10 mouse cellular contexts compared by ENCODE assay signal in genomic region chr8:126838228-126838627, GRCm38 (mm10).
A peak's percentile ranks its signal among the peaks of the same experiment; 100 is the strongest.
DNase-seq lines count a peak whose midpoint lies in the region; ATAC-seq lines count a peak whose summit lies in the region.
"Had no signal": no experiment of that assay in that cellular context is flagged by ENCODE, and none has a peak within 500 bp of the region (broad histone marks: within the 10 kb centered on the region; RNA-seq: fewer than 3 reads in every experiment).

No protein-coding gene starts in this region.

- ATAC-seq in midbrain, embryonic 11.5 days (ENCODE audit: low FRiP score): no peak

- H3K9me3 ChIP-seq in heart, embryonic 10.5 days: no peaks in the 10 kb centered on the region
- H3K9me3 ChIP-seq in midbrain, embryonic 11.5 days (ENCODE audit: control insufficient read depth, low read length): no peaks in the 10 kb centered on the region

- H3K4me1 ChIP-seq in heart, embryonic 10.5 days: peaks cover 60% of the 10 kb centered on the region
- H3K4me1 ChIP-seq in brown adipose tissue, adult 24 weeks (ENCODE audit: control insufficient read depth, insufficient read depth, insufficient read length, low read length): peaks cover 30% of the 10 kb centered on the region
- peaks cover 20% of the 10 kb centered on the region for H3K4me1 ChIP-seq in midbrain, embryonic 11.5 days (ENCODE audit: control insufficient read depth, insufficient read depth, low read length)

- DNase-seq in heart, embryonic 10.5 days (ENCODE audit: low spot score): no peak
- DNase-seq in heart, postnatal 4 days: no peak
- peak; percentile 55 to 56 for DNase-seq in kidney, adult 8-10 months
- DNase-seq in midbrain, embryonic 11.5 days (ENCODE audit: low spot score, missing footprints): no peak
- no peak for DNase-seq in ovary, postnatal 14 days (ENCODE audit: low spot score)
- no peak for DNase-seq in ovary, postnatal 36 days (ENCODE audit: low spot score)
- DNase-seq in layer of hippocampus, postnatal 25 days (ENCODE audit: extremely low spot score in 1 of 2, low spot score in 1 of 2): no peak
- DNase-seq: adrenal gland, adult 8-10 months; layer of hippocampus, postnatal 36 days had no signal

- no peak overlapping the region for H3K4me3 ChIP-seq in heart, embryonic 10.5 days
- no peak overlapping the region for H3K4me3 ChIP-seq in brown adipose tissue, adult 24 weeks (ENCODE audit: insufficient read depth, low read depth, low read length)
- no peak overlapping the region for H3K4me3 ChIP-seq in midbrain, embryonic 11.5 days (ENCODE audit: low read depth, low read length)

- 88% methylated on average over 7 of the region's 7 CpGs for WGBS in heart, embryonic 10.5 days
- 90% methylated on average over 7 of the region's 7 CpGs for WGBS in midbrain, embryonic 11.5 days

- no peak overlapping the region for H3K4me2 ChIP-seq in midbrain, embryonic 11.5 days

- peak overlapping the region; percentile 92 for H3K27ac ChIP-seq in heart, embryonic 10.5 days
- peak overlapping the region; percentile 71; the same call in 1 of the 2 replicates for H3K27ac ChIP-seq in brown adipose tissue, adult 24 weeks (replicated peaks; ENCODE audit: low read depth, low read length)
- H3K27ac ChIP-seq in midbrain, embryonic 11.5 days (ENCODE audit: low read depth, low read length): peak overlapping the region; percentile 65

- no peak overlapping the region for H3K9ac ChIP-seq in midbrain, embryonic 11.5 days (ENCODE audit: low read length)

- no peaks in the 10 kb centered on the region for H3K36me3 ChIP-seq in heart, embryonic 10.5 days
- H3K36me3 ChIP-seq in midbrain, embryonic 11.5 days (ENCODE audit: control insufficient read depth, insufficient read depth, low read length): no peaks in the 10 kb centered on the region

- H3K27me3 ChIP-seq in heart, embryonic 10.5 days (ENCODE audit: insufficient read depth, poor library complexity, severe bottlenecking): no peaks in the 10 kb centered on the region
- H3K27me3 ChIP-seq in midbrain, embryonic 11.5 days (ENCODE audit: control insufficient read depth, insufficient read depth, low read length): no peaks in the 10 kb centered on the region

Comparison
In these comparisons a context has a peak if more than half of its experiments do, and no peak if none do; other contexts are left out.
1. DNase-seq: peak in kidney, adult 8-10 months (2 of 2); none in heart, embryonic 10.5 days (single experiment), heart, postnatal 4 days (single experiment), midbrain, embryonic 11.5 days (single experiment), ovary, postnatal 14 days (single experiment), ovary, postnatal 36 days (single experiment) and layer of hippocampus, postnatal 25 days (0 of 2).
2. Peak in every context shown above with its lines, with median percentiles within 50 percentile points of each other: H3K27ac ChIP-seq.